Mouse (Mus musculus) ovary, postnatal 14 days (tissue): ENCODE results near the gene Fkbp14.
A peak's percentile ranks its signal among the peaks of the same experiment; 100 is the strongest.

Experiments used
- DNase-seq: peaks from one replicate; pipeline ENCODE4 v3.0.0; 2022; ENCODE audit warnings: low spot score

Fkbp14 gene

DNA sequence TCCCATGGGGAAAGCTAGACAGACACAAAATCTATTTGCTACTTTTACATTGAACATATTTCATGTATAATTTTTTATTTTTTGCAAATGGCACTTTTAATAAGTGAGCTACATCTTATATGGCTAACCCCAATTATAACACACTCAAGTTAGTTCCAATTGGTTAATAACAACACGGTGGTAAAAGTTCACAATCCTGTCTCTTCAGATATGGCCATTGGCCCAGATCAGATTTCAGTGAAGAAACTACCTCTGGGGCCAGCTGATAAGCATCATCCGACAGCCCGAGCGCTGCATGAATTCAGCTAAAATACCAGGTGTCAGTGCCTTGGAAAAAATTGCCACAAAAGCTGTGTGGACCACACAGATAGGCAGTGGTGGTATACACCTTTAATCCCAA lies 9.4 kb downstream of the Fkbp14 start:
- DNase-seq, result no peak

- DNase-seq, result no peak
Observed at GRCm38 (mm10) chr6:54586911-54587310, 10.2 kb downstream of the Fkbp14 start.

GRCm38 (mm10) chr6:54586175-54586574 lies 10.9 kb downstream of the Fkbp14 start:
- DNase-seq, result peak; percentile 34

- DNase-seq, result no peak
Observed at GRCm38 (mm10) chr6:54573218-54573955, 23.7 kb downstream of the Fkbp14 start.

DNA sequence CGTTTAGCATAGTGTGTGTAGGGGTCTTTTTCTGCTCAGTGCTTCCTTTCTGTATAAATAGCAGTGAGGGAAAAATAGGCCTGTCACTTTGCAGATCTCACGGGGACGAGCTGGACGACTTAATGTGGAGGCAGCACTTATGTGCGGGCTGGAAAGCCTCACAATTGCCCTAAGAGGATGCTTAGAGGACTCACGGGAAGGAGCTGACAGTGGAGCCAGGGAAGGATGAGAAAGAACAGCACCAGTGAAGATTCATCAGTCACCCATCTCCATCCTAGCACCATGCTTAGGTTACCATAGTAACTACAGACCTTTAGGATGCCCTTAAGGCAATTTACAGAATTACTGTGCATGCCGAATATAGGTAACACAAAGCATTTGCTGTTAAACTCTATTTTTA lies 27.3 kb downstream of the Fkbp14 start:
- DNase-seq, result no peak

DNA sequence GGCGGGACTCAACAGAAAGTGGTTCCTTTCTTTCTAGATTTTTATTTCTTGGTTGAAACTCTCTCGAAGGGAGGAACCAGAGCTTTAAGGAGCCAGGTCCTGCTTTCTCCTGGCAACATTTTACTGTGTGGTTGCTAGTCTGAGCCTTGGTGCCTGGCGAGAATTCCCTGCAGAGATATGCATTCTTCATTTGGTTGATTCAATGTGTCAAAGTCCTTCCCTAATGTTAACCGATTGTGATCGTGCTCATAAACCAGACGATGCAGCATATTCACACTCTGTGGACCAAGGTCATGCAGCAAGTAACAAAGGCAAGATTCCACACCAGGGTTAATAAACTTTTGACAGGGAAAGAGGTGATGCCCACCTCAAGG lies 30.6 kb downstream of the Fkbp14 start:
- no peak for DNase-seq

- DNase-seq, result peak; percentile 35
Observed at GRCm38 (mm10) chr6:54565665-54566545, 31.2 kb downstream of the Fkbp14 start, which contains the start of gene Scrn1. Gene Scrn1 (minus strand): TSS chr6:54566489.

DNA sequence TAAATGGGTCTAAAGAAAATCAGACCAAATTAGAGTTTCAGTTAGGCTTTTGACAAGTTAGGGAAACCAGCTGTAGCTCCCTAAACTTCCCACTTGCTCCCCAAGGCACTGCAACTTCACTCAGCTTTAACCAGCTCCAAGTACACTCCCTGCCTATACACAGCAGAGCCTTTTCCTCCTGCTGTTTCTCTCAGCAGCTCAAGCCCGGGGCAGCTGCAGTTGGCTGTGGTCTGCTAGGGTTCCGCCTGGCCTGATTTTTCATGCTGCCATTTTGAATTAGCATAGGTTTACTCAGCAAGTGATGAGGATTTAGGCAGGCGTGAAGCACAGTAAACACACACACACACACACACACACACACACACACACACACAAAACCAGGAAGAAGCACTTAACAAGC lies 32.1 kb downstream of the Fkbp14 start:
- no peak for DNase-seq

DNA sequence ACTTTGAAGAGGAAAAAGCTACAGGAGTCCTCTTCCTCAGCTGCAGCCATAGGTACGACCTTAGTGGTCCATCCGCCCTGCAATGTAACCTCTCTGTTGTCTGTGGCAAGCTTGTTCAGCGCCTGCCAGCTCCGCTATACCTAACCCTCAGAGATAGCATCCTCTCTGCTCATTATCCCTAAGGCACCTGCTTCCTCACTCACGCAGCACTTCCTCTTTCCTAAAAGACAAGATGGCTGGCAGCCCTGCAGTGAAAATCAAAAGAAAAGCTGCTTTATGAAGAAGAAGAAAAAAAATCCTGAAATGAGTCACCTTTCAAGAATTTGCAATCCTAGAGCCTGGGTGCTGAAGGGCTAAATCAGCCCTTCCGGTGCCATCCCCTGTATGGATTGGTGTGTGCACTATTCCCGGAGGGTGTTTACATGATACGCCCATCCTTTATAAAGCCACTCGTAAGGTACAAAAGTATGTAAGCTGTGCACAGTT lies 32.6 kb downstream of the Fkbp14 start:
- no peak for DNase-seq

- DNase-seq, result no peak
Observed at GRCm38 (mm10) chr6:54563561-54563960, 33.5 kb downstream of the Fkbp14 start.

DNA sequence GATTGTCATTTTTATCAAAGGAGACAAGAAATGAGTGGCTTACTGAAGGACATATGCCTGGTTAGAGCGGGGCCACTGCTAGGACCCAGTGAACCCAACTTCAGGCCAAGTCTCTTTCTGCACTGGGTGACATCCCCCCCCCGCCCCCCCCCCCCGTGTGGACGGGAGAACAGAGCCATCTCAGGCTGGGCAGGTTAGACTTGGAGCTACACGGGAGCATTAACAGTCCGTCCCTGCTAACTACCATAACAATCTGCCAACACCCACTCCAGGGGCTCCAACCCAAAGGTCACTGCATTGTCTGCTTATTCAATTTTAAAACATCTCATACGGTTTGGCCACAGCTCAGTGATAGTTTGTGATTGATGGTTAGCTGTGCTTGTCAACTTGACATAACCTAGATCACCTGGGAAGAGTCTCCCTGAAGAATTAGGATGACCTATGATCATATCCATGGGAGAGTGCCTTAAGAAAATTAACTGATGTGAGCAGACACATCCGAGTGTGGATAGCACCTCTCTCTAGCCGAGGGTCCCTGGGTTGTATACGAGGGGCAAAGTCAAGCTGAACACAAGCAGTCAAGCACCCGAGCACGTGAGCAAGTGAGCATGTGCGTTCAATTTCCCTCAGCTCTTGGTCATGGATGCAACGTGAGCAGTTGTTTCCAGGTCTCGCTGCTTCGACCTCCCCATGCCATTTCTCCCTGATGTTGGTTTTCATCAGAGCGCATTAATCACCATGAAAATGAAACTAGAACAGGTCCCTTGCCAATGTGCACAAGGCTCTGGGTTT lies 34.9 kb downstream of the Fkbp14 start:
- DNase-seq, result no peak

DNA sequence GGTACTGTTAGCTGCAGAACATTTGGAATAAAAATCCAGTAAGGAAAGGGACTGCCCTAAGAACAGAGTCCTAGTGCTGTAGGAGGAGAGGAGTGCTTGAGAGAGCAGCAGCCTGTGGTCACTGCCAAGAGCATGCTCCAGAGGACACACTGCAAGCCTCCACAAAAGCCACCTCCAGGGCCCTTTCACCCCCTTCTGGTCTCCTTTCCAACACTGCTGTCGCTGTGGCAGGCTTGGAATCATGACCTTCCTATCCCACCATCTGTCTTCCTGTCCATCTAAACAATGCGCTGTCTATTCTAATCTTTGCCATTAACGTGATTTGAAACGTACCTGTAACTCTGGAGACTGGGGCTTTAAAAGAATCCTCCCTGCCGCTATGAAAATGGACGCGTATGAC lies 38.6 kb downstream of the Fkbp14 start:
- no peak for DNase-seq

GRCm38 (mm10) chr6:54557671-54558070 lies 39.4 kb downstream of the Fkbp14 start:
- no peak for DNase-seq

GRCm38 (mm10) chr6:54555816-54556215 lies 41.3 kb downstream of the Fkbp14 start:
- DNase-seq, result no peak

DNA sequence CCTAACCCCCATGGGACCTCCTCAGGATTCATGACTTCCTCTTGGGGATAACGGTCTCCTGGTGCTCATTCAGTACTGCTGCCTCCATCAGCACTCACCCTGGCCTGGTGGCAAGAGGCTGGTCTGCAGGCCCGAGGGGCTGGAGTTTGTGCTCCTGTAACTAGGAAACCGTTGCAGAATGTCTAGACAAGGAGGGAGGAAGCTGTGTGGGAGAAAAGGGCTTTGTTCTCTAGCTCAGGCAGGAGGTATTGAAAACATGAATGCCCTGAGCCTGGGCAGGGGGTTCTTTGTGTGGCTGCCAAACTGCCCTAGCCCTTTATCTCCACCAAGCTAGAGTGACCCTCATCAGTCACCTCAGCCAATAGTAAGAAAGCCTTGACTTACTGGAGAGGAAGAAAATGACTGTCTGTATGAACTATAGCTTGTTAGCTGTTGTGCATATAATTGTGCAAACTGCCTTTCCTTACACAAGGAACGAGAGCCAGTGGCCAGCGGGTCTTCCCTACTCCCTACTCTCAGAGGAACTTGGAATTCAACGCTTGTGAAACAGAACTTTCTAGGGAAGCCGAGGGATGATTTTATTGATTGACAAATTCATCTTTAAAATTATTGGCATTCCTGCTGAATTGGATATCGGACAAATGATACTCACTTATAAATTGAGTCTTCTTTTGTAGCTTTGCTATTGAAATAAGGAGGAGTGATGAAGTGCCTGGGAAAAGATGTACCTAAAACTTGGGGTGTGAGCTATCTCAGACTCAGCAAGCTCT lies 42.6 kb downstream of the Fkbp14 start:
- DNase-seq, result no peak

DNA sequence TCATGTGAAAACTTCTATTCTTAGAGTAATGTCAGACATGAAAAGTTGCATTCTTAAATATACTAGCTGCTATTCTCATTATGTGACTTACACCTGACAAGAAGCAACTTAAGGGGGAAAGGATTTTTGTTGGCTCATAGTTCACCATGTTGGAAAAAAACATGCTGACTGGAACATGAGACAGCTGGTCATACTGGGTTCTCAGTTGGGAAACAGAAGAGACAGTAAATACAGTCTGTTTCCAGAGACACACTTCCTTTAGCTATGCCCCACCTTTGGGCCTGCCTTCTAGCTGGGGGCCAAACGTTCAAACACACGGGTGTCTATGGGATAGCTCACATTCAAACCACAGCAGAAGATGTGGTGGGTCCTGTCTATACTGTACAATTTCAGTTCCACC lies 43.5 kb downstream of the Fkbp14 start:
- no peak for DNase-seq

DNA sequence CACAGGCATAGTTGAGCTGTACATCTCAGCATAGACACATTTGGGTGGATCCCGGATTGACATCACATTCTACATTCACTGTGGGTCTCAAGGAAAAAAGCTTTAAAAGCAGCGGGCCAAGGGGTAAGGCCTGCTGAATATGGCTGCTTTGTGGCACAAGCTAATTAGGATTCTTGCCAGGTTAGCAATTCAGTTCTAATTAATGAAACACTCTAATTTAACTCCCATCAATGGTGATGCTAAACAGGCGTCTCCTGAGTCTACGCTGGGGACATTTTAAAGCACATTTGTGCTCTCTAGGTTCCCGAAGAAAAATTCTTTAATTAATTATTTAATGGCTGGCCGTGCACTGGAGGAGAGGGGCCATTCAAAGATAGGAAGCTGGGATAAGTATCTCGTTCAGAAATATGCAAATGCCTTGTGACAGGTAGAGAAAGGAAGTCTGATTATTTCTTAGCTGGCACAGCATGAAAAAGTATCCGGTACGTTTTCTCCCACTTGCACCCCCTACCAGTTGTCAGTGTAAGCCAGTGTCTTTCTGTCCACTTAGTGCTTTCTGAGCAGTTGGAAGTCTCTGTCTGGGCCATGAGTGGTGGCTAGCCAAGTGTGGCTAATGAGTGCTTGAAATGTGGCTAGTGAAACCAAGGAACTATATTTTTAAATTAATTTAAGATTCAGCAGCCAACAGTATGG lies 44.2 kb downstream of the Fkbp14 start:
- no peak for DNase-seq

GRCm38 (mm10) chr6:54550801-54551323 lies 46.2 kb downstream of the Fkbp14 start:
- no peak for DNase-seq

DNA sequence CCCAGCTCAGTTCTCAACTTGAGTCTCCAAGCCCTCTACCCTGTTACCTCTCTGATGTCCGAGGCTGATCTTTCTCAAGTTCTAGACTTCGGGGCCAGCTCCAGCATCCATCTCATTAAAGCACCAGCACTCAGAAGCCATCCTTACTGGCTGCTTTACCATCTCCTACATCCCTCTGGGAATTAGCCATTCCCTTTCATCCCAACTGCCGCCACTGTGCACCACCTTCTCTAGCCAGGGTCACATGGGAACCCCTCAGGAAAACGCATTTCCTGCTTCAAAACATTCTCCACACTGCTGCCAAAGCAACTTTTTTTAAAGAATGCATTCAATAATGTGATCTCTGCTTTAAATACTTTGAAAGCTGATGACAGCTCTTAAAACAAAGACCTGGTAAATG lies 47.8 kb downstream of the Fkbp14 start:
- DNase-seq, result no peak

- peak; percentile 15 for DNase-seq
Observed at GRCm38 (mm10) chr6:54548314-54549019, 48.6 kb downstream of the Fkbp14 start.
